Comparison of ENCODE assay signal across 11 mouse cellular contexts in the genomic region with DNA sequence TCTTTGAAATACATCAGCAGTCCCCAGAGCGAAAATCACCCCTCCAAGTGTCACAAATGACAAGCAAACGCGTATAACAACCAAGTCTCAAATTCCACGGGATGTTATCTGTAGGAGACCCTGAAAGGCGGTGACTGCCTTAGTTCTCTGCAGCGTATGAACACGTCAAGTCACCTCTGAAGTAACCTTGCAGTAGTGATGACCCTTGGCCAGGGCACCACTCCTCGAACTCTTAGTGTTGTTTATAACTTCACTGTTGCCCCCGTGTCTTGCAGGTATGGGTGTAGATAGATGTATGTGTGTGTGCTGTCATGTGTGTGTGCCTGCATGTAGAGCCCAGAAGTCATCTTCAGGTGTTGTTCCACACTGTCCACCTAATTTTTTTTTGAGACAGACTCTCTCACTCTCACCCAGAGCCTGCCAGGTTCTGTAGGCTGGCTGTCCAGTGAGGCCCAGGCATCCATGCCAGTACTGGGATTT. TPM values are rescaled to one million over a fixed set of nuclear protein-coding genes. Genes with fewer than 3 reads are reported as not detected.
DNase-seq lines count a peak whose midpoint lies in the region; ATAC-seq lines count a peak whose summit lies in the region.
"Had no signal": no experiment of that assay in that cellular context is flagged by ENCODE, and none has a peak within 500 bp of the region (broad histone marks: within the 10 kb centered on the region; RNA-seq: fewer than 3 reads in every experiment).

No protein-coding gene starts in this region.

- H3K27ac ChIP-seq in limb, embryonic 13.5 days: no peak overlapping the region
- no peak overlapping the region for H3K27ac ChIP-seq in limb, embryonic 10.5 days
- H3K27ac ChIP-seq in forebrain, embryonic 14.5 days (ENCODE audit: low read depth, low read length): no peak overlapping the region
- H3K27ac ChIP-seq in hindbrain, embryonic 12.5 days: no peak overlapping the region
- H3K27ac ChIP-seq in midbrain, embryonic 15.5 days: no peak overlapping the region
- H3K27ac ChIP-seq: limb, embryonic 12.5 days had no signal

- intact Hi-C loops in gastrocnemius, postnatal 14 days (cut with DNase I; ENCODE audit: low total_unique reads): loop anchor here (5.0 to 10.0 kb wide), 3 partner anchors 150 to 368 kb away; a partner anchor contains a TSS

- H3K4me1 ChIP-seq in limb, embryonic 13.5 days: no peaks in the 10 kb centered on the region
- H3K4me1 ChIP-seq in limb, embryonic 10.5 days: no peaks in the 10 kb centered on the region
- H3K4me1 ChIP-seq in forebrain, embryonic 14.5 days (ENCODE audit: control insufficient read depth, insufficient read depth, low read length): no peaks in the 10 kb centered on the region
- H3K4me1 ChIP-seq in hindbrain, embryonic 12.5 days: no peaks in the 10 kb centered on the region
- H3K4me1 ChIP-seq in midbrain, embryonic 15.5 days: no peaks in the 10 kb centered on the region
- H3K4me1 ChIP-seq: limb, embryonic 12.5 days had no signal

- WGBS in limb, embryonic 13.5 days: 47% methylated on average over 9 of the region's 9 CpGs
- 55% methylated on average over 9 of the region's 9 CpGs for WGBS in limb, embryonic 10.5 days
- 51% methylated on average over 9 of the region's 9 CpGs for WGBS in forebrain, embryonic 14.5 days
- WGBS in hindbrain, embryonic 12.5 days: 53% methylated on average over 9 of the region's 9 CpGs
- 47% methylated on average over 9 of the region's 9 CpGs for WGBS in midbrain, embryonic 15.5 days

- peak; percentile 22; the same call in 1 of the 2 replicates for ATAC-seq in limb, embryonic 13.5 days (ENCODE audit: low FRiP score, low read depth)
- peak; percentile 40; the same call in 1 of the 2 replicates for ATAC-seq in forebrain, embryonic 14.5 days
- ATAC-seq in hindbrain, embryonic 12.5 days (ENCODE audit: low FRiP score): peak; percentile 48; the same call in 1 of the 2 replicates
- ATAC-seq in midbrain, embryonic 15.5 days (replicated peaks): peak; percentile 68

- no peak overlapping the region for H3K9ac ChIP-seq in limb, embryonic 13.5 days
- H3K9ac ChIP-seq in forebrain, embryonic 14.5 days (ENCODE audit: low read length): no peak overlapping the region
- no peak overlapping the region for H3K9ac ChIP-seq in hindbrain, embryonic 12.5 days
- no peak overlapping the region for H3K9ac ChIP-seq in midbrain, embryonic 15.5 days
- H3K9ac ChIP-seq: embryonic facial prominence, embryonic 15.5 days; limb, embryonic 12.5 days; liver, postnatal 0 days had no signal

- H3K4me3 ChIP-seq in limb, embryonic 13.5 days: no peak overlapping the region
- H3K4me3 ChIP-seq in limb, embryonic 10.5 days: no peak overlapping the region
- H3K4me3 ChIP-seq in forebrain, embryonic 14.5 days (ENCODE audit: low read depth, low read length): no peak overlapping the region
- H3K4me3 ChIP-seq in hindbrain, embryonic 12.5 days: no peak overlapping the region
- H3K4me3 ChIP-seq in midbrain, embryonic 15.5 days: no peak overlapping the region
- H3K4me3 ChIP-seq: embryonic facial prominence, embryonic 15.5 days; limb, embryonic 12.5 days had no signal

- no peaks in the 10 kb centered on the region for H3K27me3 ChIP-seq in limb, embryonic 13.5 days
- H3K27me3 ChIP-seq in limb, embryonic 10.5 days (ENCODE audit: low read depth, poor library complexity, severe bottlenecking): no peaks in the 10 kb centered on the region
- no peaks in the 10 kb centered on the region for H3K27me3 ChIP-seq in forebrain, embryonic 14.5 days (replicated peaks; ENCODE audit: control insufficient read depth, insufficient read depth, low read length)
- no peaks in the 10 kb centered on the region for H3K27me3 ChIP-seq in hindbrain, embryonic 12.5 days
- H3K27me3 ChIP-seq in midbrain, embryonic 15.5 days (replicated peaks): no peaks in the 10 kb centered on the region
- H3K27me3 ChIP-seq: embryonic facial prominence, embryonic 15.5 days; limb, embryonic 12.5 days had no signal

- H3K9me3 ChIP-seq in limb, embryonic 13.5 days: no peaks in the 10 kb centered on the region
- no peaks in the 10 kb centered on the region for H3K9me3 ChIP-seq in limb, embryonic 10.5 days (replicated peaks)
- no peaks in the 10 kb centered on the region for H3K9me3 ChIP-seq in forebrain, embryonic 14.5 days (replicated peaks; ENCODE audit: control insufficient read depth, low read length)
- no peaks in the 10 kb centered on the region for H3K9me3 ChIP-seq in hindbrain, embryonic 12.5 days (replicated peaks)
- H3K9me3 ChIP-seq in midbrain, embryonic 15.5 days: no peaks in the 10 kb centered on the region
- H3K9me3 ChIP-seq: embryonic facial prominence, embryonic 15.5 days; limb, embryonic 12.5 days had no signal

- no peak for DNase-seq in limb, embryonic 10.5 days (ENCODE audit: low spot score)
- no peak for DNase-seq in forebrain, embryonic 14.5 days (ENCODE audit: low spot score)
- DNase-seq in right cerebral cortex, postnatal 25 days: no peak
- DNase-seq in gastrocnemius, postnatal 14 days: no peak
- DNase-seq: heart, adult 11 months had no signal

- no peaks in the 10 kb centered on the region for H3K36me3 ChIP-seq in limb, embryonic 13.5 days
- no peaks in the 10 kb centered on the region for H3K36me3 ChIP-seq in limb, embryonic 10.5 days
- H3K36me3 ChIP-seq in forebrain, embryonic 14.5 days (ENCODE audit: control insufficient read depth, insufficient read depth, low read length): no peaks in the 10 kb centered on the region
- no peaks in the 10 kb centered on the region for H3K36me3 ChIP-seq in hindbrain, embryonic 12.5 days
- no peaks in the 10 kb centered on the region for H3K36me3 ChIP-seq in midbrain, embryonic 15.5 days (replicated peaks)
- H3K36me3 ChIP-seq: embryonic facial prominence, embryonic 15.5 days; limb, embryonic 12.5 days had no signal

- H3K4me2 ChIP-seq in limb, embryonic 13.5 days (replicated peaks): no peak overlapping the region
- H3K4me2 ChIP-seq in forebrain, embryonic 14.5 days (ENCODE audit: low read length): no peak overlapping the region
- H3K4me2 ChIP-seq in hindbrain, embryonic 12.5 days (replicated peaks): no peak overlapping the region
- no peak overlapping the region for H3K4me2 ChIP-seq in midbrain, embryonic 15.5 days
- H3K4me2 ChIP-seq: embryonic facial prominence, embryonic 15.5 days; limb, embryonic 12.5 days had no signal

RNA-seq across cellular contexts. Expression of a gene that starts 16.5 kb away (rescaled TPM):
- polyA plus RNA-seq in limb, embryonic 13.5 days (2015; fragmentation: Nextera tagmentation; extraction: Ambion mirVana): 93.1 and 93.4 TPM in 2 replicates
- 139 and 147 TPM in 2 replicates for polyA plus RNA-seq in limb, embryonic 10.5 days (2016; fragmentation: Nextera tagmentation; extraction: Ambion mirVana)
- 88.5 and 102 TPM in 2 replicates for polyA plus RNA-seq in forebrain, embryonic 14.5 days (2014; fragmentation: Nextera tagmentation; extraction: Ambion mirVana)
- 109 and 111 TPM in 2 replicates for polyA plus RNA-seq in hindbrain, embryonic 12.5 days (2016; fragmentation: Nextera tagmentation; extraction: Ambion mirVana)
- 54.4 and 57.2 TPM in 2 replicates for polyA plus RNA-seq in midbrain, embryonic 15.5 days (2015; fragmentation: Nextera tagmentation; extraction: Ambion mirVana)
- total RNA-seq in gastrocnemius, postnatal 14 days (2021): 10 to 100 TPM; 16.5 to 21.1 TPM

RNA-seq across cellular contexts. Expression of a gene that starts 54.0 kb away (rescaled TPM):
- polyA plus RNA-seq in limb, embryonic 13.5 days (2015; fragmentation: Nextera tagmentation; extraction: Ambion mirVana): 55.0 and 56.7 TPM in 2 replicates
- polyA plus RNA-seq in limb, embryonic 10.5 days (2016; fragmentation: Nextera tagmentation; extraction: Ambion mirVana): 23.9 and 36.9 TPM in 2 replicates
- 52.0 and 54.6 TPM in 2 replicates for polyA plus RNA-seq in forebrain, embryonic 14.5 days (2014; fragmentation: Nextera tagmentation; extraction: Ambion mirVana)
- 51.4 and 57.6 TPM in 2 replicates for polyA plus RNA-seq in hindbrain, embryonic 12.5 days (2016; fragmentation: Nextera tagmentation; extraction: Ambion mirVana)
- 70.2 and 71.6 TPM in 2 replicates for polyA plus RNA-seq in midbrain, embryonic 15.5 days (2015; fragmentation: Nextera tagmentation; extraction: Ambion mirVana)
- 100 to 1,000 TPM in 1 of 2 experiments, 10 to 100 TPM in 1; 85.1 to 132 TPM for total RNA-seq in gastrocnemius, postnatal 14 days (2021)
